Mouse (Mus musculus) embryo, embryonic 10 days (tissue): ENCODE results near the gene Inka1.
A peak's percentile ranks its signal among the peaks of the same experiment; 100 is the strongest.

Experiments
- DNase-seq: peaks from one replicate; pipeline ENCODE4 v3.0.0-alpha.2; 2015; ENCODE audit warnings: low spot score

Gene Inka1

DNA sequence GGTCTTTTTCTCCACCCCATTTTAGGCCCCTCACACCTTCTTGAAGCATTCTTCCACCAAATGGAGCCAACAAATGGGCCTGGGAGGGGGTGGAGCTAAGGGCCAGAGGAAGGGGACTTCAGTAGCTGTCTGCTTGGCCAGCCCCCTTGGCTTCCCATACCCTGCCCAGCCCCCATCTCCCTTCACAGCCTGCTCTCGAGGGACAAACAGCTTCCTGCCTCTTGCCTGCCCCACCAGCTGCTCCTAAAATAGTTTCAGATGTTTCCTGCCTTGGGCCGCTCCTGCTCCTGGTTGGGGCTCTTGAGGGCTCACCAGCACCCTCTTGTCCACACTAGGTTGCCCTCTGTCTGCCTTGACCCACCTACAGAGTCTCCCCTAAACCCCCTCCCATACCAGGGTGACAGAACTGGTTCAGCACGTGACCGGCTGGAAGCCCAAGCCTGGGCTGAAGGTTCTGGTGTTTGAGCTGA lies 2.2 kb downstream of the Inka1 start:
- peak; percentile 85 for DNase-seq

DNA sequence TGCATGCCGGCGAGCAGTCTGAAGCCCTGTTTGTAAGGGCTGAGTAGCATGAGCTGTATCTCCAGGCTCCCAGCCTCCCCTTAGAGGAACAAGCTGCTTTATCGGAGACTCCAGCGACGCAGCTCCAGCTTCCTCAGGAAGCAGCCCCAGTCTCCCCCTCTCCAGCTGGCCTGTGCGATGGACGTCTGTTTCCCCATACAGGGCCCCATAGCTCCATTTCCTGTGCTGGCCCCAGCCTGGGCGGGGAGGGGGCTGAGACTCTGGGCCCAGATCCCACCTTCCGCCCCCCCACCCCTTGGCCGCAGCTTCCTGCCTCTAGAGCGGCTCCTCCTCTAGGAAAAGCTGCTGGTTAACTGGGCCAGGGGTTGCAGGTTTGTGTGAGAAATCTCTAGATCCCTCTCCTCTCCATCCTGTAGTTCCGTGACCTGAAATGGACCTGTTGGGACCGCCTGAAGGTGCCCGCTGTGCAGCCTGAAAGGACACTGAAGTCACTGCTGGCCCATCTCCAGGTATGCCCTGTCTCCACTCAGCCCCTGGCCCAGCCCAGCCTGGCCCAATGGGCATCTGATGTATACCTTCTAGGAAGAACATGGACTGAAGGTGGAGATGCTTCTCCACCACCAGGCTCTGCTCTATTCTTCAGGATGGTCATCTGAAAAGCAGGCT lies 2.9 kb downstream of the Inka1 start, which contains the start of gene Gm20661:
Gene Gm20661, plus strand, starts transcription at position 378 of the 666 bp plus-strand sequence.
- DNase-seq = peak; percentile 79

DNA sequence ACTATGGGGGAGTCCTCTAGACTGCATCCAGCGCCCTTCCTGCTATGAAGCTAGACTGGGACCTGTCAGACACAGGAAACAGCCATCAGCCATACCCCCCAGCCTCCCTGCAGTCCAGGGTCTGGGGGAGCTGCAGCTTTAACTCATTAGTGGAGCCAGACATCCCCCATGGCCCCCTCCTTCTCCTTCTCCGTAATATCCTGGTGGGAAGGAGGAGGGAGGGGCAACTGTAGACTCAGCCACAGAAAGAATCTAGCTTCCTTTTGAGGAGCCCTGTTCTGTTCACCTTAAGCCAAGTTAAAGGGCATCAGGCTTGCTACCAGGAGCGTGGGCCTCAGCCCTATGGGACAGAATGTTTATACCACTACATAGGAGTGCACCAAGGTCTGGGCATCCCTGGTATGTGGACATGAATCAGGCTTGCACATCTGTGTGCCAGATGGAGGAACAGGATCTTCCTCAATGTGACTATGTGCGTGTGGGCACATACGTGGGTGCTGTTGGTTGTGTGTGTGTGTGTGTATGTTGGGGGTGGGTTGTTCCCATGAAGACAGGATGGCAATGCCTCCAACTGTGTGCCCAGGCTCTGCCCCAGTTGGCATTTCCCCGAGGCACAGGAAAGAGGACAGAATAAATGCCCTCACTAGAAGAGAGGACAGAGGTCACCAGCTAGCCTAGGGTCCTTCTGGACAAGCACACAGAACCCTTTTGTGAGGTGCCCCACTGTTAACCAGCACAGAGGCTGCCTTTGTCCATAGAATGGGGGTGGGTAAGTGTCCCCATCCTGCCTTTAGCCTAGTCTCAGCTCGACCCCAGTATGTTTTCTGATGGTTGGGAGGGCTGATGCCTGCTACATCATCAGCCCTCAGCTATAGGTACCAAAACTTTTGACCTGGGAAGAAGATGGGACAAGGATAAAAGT lies 3.7 kb downstream of the Inka1 start:
- peak; percentile 81 for DNase-seq

DNA sequence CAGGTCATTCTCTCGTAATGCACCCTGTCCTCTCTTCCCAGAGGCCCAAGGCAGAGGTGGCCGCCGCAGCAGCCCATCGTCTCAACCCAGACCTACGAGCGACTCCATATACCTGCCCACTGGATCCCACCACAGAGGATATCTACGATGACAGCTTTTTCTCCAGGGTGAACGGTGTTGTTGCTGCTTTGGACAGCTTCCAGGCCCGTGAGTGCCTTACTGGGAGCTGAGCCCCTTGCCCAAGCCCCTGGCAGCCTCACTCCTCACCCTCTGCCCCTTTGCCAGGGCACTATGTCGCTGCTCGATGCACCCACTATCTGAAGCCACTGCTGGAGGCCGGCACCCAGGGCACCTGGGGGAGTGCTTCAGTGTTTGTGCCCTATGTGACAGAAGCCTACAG lies 6.9 kb downstream of the Inka1 start:
- no peak for DNase-seq

GRCm38 (mm10) chr9:107975399-107976386 lies 10.0 kb downstream of the Inka1 start, which contains the start of gene Uba7:
Uba7 (plus strand) TSS chr9:107975505.
- DNase-seq = peak; percentile 18

DNA sequence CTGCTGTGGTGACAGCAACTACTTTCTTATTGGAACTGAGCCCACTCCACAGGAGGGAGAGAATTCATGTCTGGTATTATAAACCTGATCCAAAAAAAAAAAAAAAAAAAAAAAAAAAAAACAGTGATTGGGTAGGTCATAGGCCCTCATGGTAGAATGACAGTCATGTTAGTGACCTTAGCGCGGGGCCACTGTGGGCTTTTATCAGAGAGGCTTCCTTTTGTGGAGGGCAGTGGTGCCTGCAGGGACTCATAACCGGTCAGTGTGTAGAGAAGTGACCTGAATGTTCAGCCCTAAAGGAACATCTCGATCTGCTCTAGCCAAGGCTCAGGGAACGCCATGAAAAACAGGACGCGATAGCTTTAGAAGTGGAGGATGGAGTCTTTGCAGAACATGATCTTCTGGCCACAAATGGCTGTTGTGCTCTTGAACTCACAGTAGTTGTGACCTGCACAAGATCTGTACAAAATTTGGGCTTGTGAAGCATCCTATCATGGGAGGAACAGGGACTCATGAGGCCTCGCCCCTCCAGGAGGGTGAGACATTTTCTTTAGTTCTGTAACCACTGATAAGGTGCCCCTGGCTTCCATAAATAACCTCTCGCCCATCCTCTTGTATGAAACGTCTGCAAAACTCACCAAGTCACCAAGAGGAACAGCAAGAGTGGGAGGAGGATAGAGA lies 11.0 kb downstream of the Inka1 start:
- no peak for DNase-seq

DNA sequence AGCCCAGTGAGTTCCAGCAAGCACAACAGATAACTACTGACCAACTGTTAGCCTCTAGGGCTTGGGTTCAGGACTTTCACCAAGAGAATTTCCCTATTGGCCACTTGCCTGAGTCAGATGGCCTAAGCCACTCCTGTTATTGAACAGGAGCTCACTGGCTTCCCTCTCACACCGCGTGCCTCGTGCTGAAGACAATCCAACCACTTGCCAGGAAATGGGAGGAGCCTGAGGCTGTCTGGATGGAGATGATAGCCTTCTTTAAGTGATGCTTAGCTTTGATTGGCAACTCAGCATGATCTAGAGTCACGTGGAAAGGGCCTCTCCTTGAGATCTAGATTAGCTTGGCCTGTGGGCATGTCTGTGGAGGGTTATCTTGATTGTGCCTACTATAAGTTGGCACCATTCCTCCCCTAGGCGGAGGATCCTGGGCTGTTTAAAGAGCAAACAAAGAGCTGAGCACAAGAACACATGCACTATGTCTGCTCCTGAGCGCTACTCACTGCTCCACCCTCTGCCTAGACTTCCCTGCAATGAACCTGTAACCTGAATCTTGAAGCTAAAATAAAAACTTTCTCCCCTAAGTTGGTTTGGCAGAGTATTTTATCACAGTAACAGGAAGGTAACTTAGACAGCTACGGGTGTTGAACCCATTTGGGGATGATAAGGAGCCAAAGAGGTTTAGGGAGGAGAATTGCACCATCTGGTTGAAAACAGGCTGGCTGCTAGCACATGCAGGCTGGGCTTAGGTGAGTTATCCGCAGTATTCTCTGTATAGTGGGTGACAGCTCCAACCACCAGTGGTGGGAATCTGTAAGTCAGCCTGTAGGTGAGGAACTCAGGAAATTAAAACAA lies 13.8 kb downstream of the Inka1 start:
- DNase-seq = no peak

GRCm38 (mm10) chr9:107970311-107970710 lies 15.4 kb downstream of the Inka1 start:
- DNase-seq = no peak

- DNase-seq = no peak
Measured at GRCm38 (mm10) chr9:107968531-107968930, 17.1 kb downstream of the Inka1 start.

DNA sequence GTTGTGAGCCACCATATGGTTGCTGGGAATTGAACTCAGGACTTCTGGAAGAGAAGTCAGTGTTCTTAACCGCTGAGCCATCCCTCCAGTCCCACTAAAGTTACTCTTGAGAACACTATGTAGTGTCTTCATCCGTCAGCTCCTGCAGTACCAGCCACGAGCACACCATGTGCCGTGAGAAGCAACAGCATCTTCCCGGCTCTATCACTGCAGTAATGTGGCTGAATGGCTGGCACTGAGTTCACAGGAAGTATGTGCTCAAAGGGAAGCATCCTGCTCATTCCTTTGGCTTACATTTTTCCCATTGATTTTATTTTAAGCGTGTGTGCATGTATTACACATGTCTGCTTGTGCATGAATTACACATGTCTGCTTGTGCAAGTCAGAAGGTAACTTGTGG lies 18.2 kb downstream of the Inka1 start:
- no peak for DNase-seq

DNA sequence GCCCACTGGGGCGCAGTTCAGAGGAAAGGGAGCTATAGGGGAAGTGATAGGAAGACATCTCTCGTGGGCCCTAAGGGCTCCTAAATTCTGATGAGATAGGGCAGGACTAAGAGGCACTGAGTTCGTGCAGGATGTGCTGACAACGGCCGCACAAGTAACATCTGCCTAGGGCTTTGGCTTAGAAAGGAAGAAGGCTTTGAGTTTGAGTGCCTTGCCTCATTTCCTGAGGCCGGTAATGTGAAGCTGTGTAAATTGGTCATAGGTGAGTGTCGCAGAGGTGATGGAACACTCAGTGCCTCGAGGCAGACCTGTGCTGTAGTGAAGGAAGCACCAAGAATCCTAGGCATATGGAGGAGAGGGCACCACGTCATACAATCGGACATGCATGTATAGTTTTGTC lies 19.0 kb downstream of the Inka1 start:
- no peak for DNase-seq

DNA sequence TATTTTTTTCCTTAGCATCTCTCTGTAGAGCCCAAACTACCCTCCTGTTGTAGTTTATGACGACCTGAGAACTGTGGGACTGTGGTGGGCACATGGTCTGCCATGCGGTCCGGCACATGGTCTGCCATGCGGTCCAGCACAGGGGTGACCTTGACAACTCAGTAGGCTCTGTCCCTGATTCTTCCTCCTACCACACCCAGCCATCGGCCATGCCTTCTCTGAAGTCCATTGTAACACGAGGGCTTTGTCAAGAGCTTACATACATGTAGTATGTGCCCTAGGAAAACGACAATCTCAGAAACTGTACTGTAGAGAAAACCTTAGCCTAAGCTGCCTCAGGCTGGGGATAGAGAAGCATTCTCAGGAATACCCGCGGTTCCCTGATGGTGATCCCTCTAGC lies 21.0 kb downstream of the Inka1 start:
- DNase-seq = no peak

- DNase-seq = peak; percentile 90
Measured at GRCm38 (mm10) chr9:107963700-107964099, 22.0 kb downstream of the Inka1 start.

- no peak for DNase-seq
Measured at GRCm38 (mm10) chr9:107962916-107963315, 22.8 kb downstream of the Inka1 start.

GRCm38 (mm10) chr9:107961881-107962280 lies 23.8 kb downstream of the Inka1 start:
- DNase-seq = peak; percentile 53

DNA sequence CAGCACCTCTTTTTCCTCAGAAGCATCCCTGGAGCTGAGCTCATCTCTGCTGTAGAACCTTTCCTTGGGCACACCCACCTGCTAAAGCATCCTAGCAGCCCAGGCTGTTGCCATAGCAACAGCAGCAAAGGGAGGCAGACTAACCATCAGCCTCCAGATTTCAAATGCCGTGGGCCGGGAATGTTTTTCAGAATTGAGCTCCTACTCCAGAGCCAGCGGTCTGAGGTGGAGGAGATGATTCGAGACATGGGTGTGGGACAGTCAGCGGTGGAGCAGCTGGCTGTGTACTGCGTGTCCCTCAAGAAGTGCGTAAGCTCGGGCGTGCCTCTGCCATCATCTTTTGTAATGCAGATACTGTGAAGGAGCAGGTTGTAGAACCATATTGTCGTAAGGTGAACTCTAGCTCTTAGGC lies 24.3 kb downstream of the Inka1 start:
- no peak for DNase-seq

DNA sequence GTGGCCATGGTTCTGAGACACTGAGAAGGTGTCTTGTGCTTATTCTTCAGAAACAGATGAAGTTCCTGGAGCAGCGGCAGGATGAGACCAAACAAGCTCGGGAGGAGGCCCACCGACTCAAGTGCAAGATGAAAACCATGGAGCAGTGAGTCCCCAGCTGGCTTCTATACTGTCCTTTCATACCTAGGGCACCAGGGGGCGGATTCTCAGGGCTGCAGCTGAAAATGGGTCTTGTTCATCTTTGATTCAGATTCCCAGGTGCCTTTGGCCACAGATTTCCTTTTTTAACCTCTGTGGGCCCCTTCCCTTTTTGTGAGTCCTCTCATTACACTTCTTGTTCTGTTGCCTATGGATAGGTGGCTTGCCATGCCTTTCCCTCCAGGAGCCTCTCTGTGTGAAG lies 24.8 kb downstream of the Inka1 start:
- no peak for DNase-seq

DNA sequence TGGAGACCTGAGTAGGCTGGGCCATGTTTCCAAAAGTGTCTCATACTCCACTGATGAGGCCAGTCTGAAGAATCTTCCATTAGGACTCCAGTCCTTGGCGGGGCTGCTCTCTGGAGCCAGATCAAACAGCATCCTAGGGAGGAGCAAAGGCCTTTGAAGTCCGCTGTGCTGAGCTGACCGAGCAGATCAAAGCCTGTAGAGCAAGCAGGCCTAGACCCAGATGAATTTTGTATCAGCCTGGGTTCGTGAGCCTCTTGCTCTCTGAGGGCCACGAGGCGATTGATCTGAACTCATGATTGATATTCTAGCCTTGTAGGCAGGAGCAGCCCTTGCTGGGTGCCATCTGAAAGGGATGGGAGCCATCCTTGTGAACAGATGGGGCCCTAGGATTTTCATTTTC lies 25.8 kb downstream of the Inka1 start:
- peak; percentile 15 for DNase-seq

GRCm38 (mm10) chr9:107957141-107957540 lies 28.5 kb downstream of the Inka1 start:
- DNase-seq = peak; percentile 16

GRCm38 (mm10) chr9:107955613-107956289 lies 29.9 kb downstream of the Inka1 start:
- no peak for DNase-seq
